Mouse (Mus musculus) intestine, postnatal 0 days (tissue): ENCODE measurements around the gene Mettl3. TPM values are rescaled to one million over a fixed set of nuclear protein-coding genes. Genes with fewer than 3 reads are reported as not detected.
"Not testable (repeated sequence)": the region's sequence is repeated elsewhere in the genome, so short reads cannot be mapped to it uniquely, and the experiment has no call there.

ENCODE experiments used
- ATAC-seq: fragments of 200-750 bp; cut with Nextera tagmentation; 2 replicates; pipeline ENCODE4 v1.8.0; 2017; ENCODE audit warnings: mild to moderate bottlenecking, moderate TSS enrichment, moderate library complexity
- H3K27ac ChIP-seq: fragments of 300-500 bp; sonication (generic); 2 replicates; pipeline ENCODE4 v1.5.1; 2014; ENCODE audit warnings: mild to moderate bottlenecking, low read depth, low read length, moderate library complexity
- H3K27me3 ChIP-seq: fragments of 300-500 bp; sonication (generic); replicated peaks from 2 replicates; pipeline ENCODE4 v1.6.1; 2014; ENCODE audit warnings: low read length, mixed read lengths; ENCODE audit not compliant: control insufficient read depth, insufficient read depth
- H3K36me3 ChIP-seq: fragments of 300-500 bp; sonication (generic); 2 replicates; pipeline ENCODE4 v1.6.1; 2014; ENCODE audit warnings: mild to moderate bottlenecking, moderate library complexity; ENCODE audit not compliant: control insufficient read depth, insufficient read depth
- H3K4me1 ChIP-seq: fragments of 300-500 bp; sonication (generic); replicated peaks from 2 replicates; pipeline ENCODE4 v1.6.1; 2014; ENCODE audit warnings: antibody characterized with exemption, low read length, mixed read lengths; ENCODE audit not compliant: control insufficient read depth, insufficient read depth
- H3K4me2 ChIP-seq: fragments of 300-500 bp; sonication (generic); replicated peaks from 2 replicates; pipeline ENCODE4 v1.6.1; 2014; ENCODE audit warnings: low read depth, mild to moderate bottlenecking, moderate library complexity
- H3K4me3 ChIP-seq: fragments of 300-500 bp; sonication (generic); 2 replicates; pipeline ENCODE4 v1.5.1; 2014; ENCODE audit warnings: low read depth, low read length
- H3K9ac ChIP-seq: fragments of 300-500 bp; sonication (generic); 2 replicates; pipeline ENCODE4 v1.6.1; 2014; ENCODE audit warnings: mild to moderate bottlenecking, low read depth, low read length
- H3K9me3 ChIP-seq: fragments of 300-500 bp; sonication (generic); 2 replicates; pipeline ENCODE4 v1.6.1; 2016; ENCODE audit warnings: mixed run types; ENCODE audit not compliant: control insufficient read depth
- CTCF ChIP-seq: sonication (generic); IDR thresholded peaks from 2 replicates; pipeline ENCODE4 v1.5.1; 2016; ENCODE audit warnings: low read depth, mild to moderate bottlenecking, control low read depth, antibody characterized with exemption, moderate library complexity
- WGBS: fragments of 180-500 bp; shearing (Covaris S2); extraction: QIAGEN DNeasy Blood & Tissue Kit; methylation state at CpG from one replicate; pipeline ENCODE4 v1.1.7; 2014; 5-methylcytosine and 5-hydroxymethylcytosine counted together
- polyA plus RNA-seq: library from polyadenylated mRNA; unstranded; fragments of >200 nt; fragmentation: Nextera tagmentation; extraction: Ambion mirVana; gene quantifications from 2 replicates; pipeline ENCODE4 v1.2.1, GENCODE M21; 2015

Gene Mettl3
- polyA plus RNA-seq, 1 experiment from 2014 or later: 9.2 TPM

DNA sequence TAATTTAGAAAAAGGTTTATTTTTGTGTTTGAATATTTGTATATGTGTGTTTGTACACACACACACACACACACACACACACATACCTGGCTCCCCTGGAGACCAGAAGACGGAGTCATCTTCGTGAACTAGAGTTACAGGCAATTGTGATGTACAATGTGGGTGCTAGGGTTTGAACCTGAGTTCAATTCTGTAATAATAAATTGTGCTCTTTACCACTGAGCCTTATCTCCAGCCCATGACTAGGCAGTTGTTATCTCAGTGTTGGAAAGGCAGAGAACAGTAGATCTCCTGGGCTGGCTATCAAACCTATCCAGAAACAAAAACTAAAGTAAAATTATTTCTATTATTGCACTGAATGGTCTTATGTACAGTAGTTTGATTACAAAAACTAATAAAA lies 1.2 kb upstream of the Mettl3 start:
- TF ChIP-seq CTCF: no peak
- WGBS: 87% methylated on average over 2 of the region's 2 CpGs
- Histone ChIP-seq H3K27me3 (no peaks in the 10 kb centered on the region), H3K4me2 (no peak overlapping the region), H3K4me1 (peaks cover 5% of the 10 kb centered on the region; the same call in 1 of the 2 replicates), H3K9me3 (no peaks in the 10 kb centered on the region), H3K27ac (no peak overlapping the region), H3K9ac (no peak overlapping the region), H3K4me3 (no peak overlapping the region), H3K36me3 (no peaks in the 10 kb centered on the region)
- ATAC-seq: no peak

- H3K9ac ChIP-seq, H3K9me3 ChIP-seq, H3K4me1 ChIP-seq, H3K4me3 ChIP-seq, ATAC-seq, H3K27me3 ChIP-seq, H3K27ac ChIP-seq: not testable (repeated sequence)
- Histone ChIP-seq H3K36me3 (peaks cover 17% of the 10 kb centered on the region), H3K4me2 (peak overlapping the region; percentile 66; the same call in 1 of the 2 replicates)
- 83% methylated on average over 3 of the region's 3 CpGs for WGBS
Measured at GRCm38 (mm10) chr14:52303517-52303916, 1.4 kb downstream of the Mettl3 start.

DNA sequence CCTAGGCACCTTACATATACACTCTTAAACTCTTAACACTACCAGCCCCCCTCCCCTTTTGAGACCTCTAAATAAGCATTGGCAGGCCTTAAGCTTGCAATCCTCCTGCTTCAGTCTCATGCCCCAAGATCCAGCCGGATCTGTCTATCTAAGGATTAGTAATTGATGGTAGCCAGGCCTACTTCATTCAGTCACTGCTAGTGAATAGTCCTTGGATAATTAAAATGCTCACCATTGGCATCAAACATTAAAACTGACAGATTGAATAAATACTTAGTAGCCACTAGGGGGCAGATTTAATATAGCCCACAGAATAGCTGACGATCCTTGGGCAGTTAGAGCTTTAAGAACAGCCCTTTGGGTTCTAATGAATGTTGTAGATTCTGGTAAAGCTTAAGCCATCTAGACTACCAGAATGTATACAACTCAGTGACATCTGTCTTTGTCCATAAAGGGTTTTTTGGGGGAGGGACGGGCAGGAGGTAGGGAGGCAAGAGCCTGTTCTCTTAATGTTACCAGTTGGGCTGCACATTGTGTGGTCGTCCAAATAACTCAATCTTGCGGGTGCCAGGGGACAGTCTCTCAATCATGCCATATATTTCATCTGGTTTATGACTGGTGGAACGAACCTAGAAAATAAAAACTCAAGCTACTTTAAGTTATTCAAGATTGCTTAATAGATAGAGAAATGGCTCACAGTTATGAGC lies 9.2 kb downstream of the Mettl3 start:
- no peaks in the 10 kb centered on the region for H3K9me3 ChIP-seq
- no peak overlapping the region for H3K4me2 ChIP-seq
- H3K27ac ChIP-seq: no peak overlapping the region
- no peaks in the 10 kb centered on the region for H3K27me3 ChIP-seq
- WGBS: 68% methylated on average over 6 of the region's 6 CpGs
- no peaks in the 10 kb centered on the region for H3K4me1 ChIP-seq
- H3K4me3 ChIP-seq: no peak overlapping the region
- peak; percentile 28; the same call in 1 of the 2 replicates for ATAC-seq
- H3K36me3 ChIP-seq: peaks cover 80% of the 10 kb centered on the region
- H3K9ac ChIP-seq: no peak overlapping the region
- TF ChIP-seq CTCF: peak; percentile 73

DNA sequence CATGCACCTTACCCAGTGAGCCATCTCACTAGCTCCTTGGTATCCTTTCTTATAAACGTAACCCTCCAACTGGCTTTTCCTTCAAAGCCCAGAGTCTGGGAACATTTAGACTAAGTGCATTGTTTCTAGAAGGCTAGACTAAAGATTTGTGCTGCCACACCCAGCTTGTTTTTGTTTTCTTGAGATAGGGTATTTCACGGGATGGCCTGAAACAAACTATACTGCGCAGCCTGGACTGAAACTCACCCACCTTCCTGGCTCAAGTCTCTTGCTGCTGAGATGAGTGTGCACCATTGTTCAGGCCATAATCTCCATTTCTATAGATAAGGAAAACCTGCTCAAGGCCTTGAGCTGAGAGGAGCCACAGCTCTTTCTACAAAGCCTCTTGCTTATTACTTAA lies 20.7 kb downstream of the Mettl3 start:
- no peak for TF ChIP-seq CTCF
- Histone ChIP-seq H3K27ac (no peak overlapping the region), H3K9me3 (no peaks in the 10 kb centered on the region), H3K4me2 (no peak overlapping the region), H3K9ac (no peak overlapping the region), H3K4me1 (0 out of 2 replicates have a peak, but pooled peaks cover 2% of the 10 kb centered on the region), H3K27me3 (no peaks in the 10 kb centered on the region), H3K4me3 (no peak overlapping the region), H3K36me3 (peaks cover 33% of the 10 kb centered on the region)
- no peak for ATAC-seq
- 82% methylated on average over 3 of the region's 3 CpGs for whole genome bisulfite sequencing

GRCm38 (mm10) chr14:52283629-52284028 lies 21.3 kb downstream of the Mettl3 start:
- no peak overlapping the region for H3K9ac ChIP-seq
- no peak overlapping the region for H3K4me2 ChIP-seq
- 0 out of 2 replicates have a peak, but pooled peaks cover 2% of the 10 kb centered on the region for H3K4me1 ChIP-seq
- no peaks in the 10 kb centered on the region for H3K9me3 ChIP-seq
- peaks cover 33% of the 10 kb centered on the region for H3K36me3 ChIP-seq
- H3K27ac ChIP-seq: no peak overlapping the region
- no peak for TF ChIP-seq CTCF
- H3K27me3 ChIP-seq: no peaks in the 10 kb centered on the region
- no peak for ATAC-seq
- no peak overlapping the region for H3K4me3 ChIP-seq
- WGBS: 96% methylated on average over 5 of the region's 5 CpGs

DNA sequence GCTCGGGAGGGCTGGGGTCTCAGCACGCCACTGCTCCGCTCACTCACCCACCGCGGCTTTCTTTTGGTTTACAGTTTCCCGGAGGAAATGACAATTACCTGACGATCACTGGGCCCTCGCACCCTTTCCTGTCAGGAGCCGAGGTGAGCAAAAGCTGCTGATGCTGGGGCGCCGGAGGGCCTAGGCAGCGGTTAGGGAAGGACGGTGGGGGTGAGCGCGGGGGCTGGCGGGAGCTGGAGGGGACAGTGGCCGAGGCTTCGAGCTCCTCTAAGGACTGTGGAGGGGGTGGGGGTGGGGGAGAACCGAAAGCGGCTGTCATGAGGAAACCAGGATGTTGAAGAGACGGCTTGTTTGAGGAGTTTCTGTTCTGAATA lies 25.2 kb downstream of the Mettl3 start:
- TF ChIP-seq CTCF: no peak
- peak; percentile 23 for ATAC-seq
- peak overlapping the region; percentile 94 for H3K4me3 ChIP-seq
- H3K27ac ChIP-seq: peak overlapping the region; percentile 95
- H3K4me2 ChIP-seq: peak overlapping the region; percentile 72
- WGBS: under 1% methylated on average over 21 of the region's 21 CpGs
- 0 out of 2 replicates have a peak, but pooled peaks cover 2% of the 10 kb centered on the region for H3K4me1 ChIP-seq
- H3K9ac ChIP-seq: peak overlapping the region; percentile 91
- peaks cover 11% of the 10 kb centered on the region; the same call in 1 of the 2 replicates for H3K36me3 ChIP-seq
- no peaks in the 10 kb centered on the region for H3K27me3 ChIP-seq
- H3K9me3 ChIP-seq: no peaks in the 10 kb centered on the region
